Mouse (Mus musculus): ENCODE results near the gene Slc27a5. TPM values are rescaled to one million over a fixed set of nuclear protein-coding genes. Genes with fewer than 3 reads are reported as not detected.

The Slc27a5 gene
- polyA plus RNA-seq, 1 experiment: 0.06 TPM

DNA sequence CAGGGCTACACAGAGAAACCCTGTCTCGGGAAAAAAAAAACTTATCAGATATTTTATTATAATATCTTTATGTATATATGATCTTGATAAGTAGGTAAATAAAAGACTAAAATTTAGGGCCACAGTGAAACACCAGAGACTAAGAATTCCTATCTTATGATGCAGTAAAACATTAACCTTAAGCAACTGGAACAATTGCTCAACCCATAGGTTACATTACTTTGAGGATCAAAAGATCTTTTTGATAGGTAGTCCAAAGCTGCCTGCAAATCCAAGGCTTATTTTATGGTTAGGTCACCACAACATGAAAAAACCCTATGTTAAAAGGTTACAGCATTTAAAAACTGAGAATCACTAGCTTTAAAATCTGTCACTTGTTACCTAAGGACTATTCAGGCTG, 3.6 kb upstream of the Slc27a5 start:
- H3K4me1 ChIP-seq (ENCODE audit: control insufficient read depth, insufficient read depth, low read length): no peaks in the 10 kb centered on the region; the same call in none of the 2 replicates
- no peaks in the 10 kb centered on the region for H3K27me3 ChIP-seq (ENCODE audit: control insufficient read depth, insufficient read depth, low read length)
- no peaks in the 10 kb centered on the region for H3K36me3 ChIP-seq (ENCODE audit: control insufficient read depth, insufficient read depth, low read length)
- TF ChIP-seq POLR2A (IDR thresholded peaks at IDR 0.05; ENCODE audit: control insufficient read depth, low read depth, low read length): no peak
- no peak for TF ChIP-seq CTCF (IDR thresholded peaks at IDR 0.05; ENCODE audit: control insufficient read depth, insufficient read depth, insufficient replicate concordance, low read depth, low read length)
- H3K27ac ChIP-seq (ENCODE audit: control insufficient read depth, insufficient read depth, low read depth, low read length): no peak overlapping the region
- no peak overlapping the region for H3K4me3 ChIP-seq (ENCODE audit: control insufficient read depth, low read depth, low read length)

DNA sequence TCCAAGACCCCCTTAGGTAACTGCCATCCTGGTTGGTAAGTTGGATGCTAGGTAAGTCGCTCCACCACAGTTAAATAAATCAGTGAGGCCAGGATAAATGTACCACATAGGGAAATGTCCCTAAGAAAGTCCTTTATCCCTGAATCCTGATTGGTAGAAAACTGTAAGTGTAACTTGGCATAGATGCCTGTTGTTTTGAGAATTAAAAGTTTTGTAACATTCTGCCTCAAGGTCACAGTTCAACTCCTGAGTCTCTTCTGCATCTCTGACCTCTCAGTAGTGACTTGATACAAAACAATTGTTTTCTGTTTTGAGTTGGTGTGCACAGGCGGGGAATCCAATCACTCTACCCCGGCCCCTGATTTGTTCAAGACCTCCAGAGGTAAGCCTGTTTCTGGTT, 859 bp upstream of the Slc27a5 start, which contains the start of gene Trim28:
Trim28 (plus strand) TSS at position 264 of the 400 bp plus-strand sequence.
- Histone ChIP-seq H3K36me3 (ENCODE audit: control insufficient read depth, insufficient read depth, low read length) (no peaks in the 10 kb centered on the region), H3K4me3 (ENCODE audit: control insufficient read depth, low read depth, low read length) (no peak within 1 kb of the TSS), H3K4me1 (ENCODE audit: control insufficient read depth, insufficient read depth, low read length) (no peaks in the 10 kb centered on the region; the same call in none of the 2 replicates), H3K27me3 (ENCODE audit: control insufficient read depth, insufficient read depth, low read length) (no peaks in the 10 kb centered on the region), H3K27ac (ENCODE audit: control insufficient read depth, insufficient read depth, low read depth, low read length) (peak within 1 kb of the TSS; percentile 61; the same call in 1 of the 2 replicates)
- no peak for TF ChIP-seq POLR2A (IDR thresholded peaks at IDR 0.05; ENCODE audit: control insufficient read depth, low read depth, low read length)
- no peak for TF ChIP-seq CTCF (IDR thresholded peaks at IDR 0.05; ENCODE audit: control insufficient read depth, insufficient read depth, insufficient replicate concordance, low read depth, low read length)

DNA sequence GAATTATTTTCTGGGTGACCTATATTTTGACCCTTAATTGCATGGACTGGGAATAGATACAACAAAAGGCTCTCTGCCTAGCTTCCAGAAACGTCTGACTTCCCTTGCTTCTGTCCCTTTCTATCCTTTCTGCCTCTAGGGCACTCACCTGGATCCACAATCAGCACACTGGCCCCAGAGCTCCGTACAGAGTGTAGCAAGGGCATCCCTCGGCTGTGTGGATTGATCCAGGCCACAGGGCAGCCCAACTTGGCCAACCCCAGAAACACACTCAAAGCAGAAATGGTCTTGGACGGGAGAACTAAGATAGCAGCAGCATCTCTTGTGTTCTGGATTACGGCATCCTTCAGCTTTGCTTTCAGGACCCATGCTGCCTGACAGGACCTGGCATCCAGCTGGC, 762 bp downstream of the Slc27a5 start:
- no peak for TF ChIP-seq POLR2A (IDR thresholded peaks at IDR 0.05; ENCODE audit: control insufficient read depth, low read depth, low read length)
- no peak for TF ChIP-seq CTCF (IDR thresholded peaks at IDR 0.05; ENCODE audit: control insufficient read depth, insufficient read depth, insufficient replicate concordance, low read depth, low read length)
- Histone ChIP-seq H3K36me3 (ENCODE audit: control insufficient read depth, insufficient read depth, low read length) (no peaks in the 10 kb centered on the region), H3K4me1 (ENCODE audit: control insufficient read depth, insufficient read depth, low read length) (no peaks in the 10 kb centered on the region; the same call in none of the 2 replicates), H3K4me3 (ENCODE audit: control insufficient read depth, low read depth, low read length) (no peak overlapping the region; the same call in none of the 2 replicates), H3K27me3 (ENCODE audit: control insufficient read depth, insufficient read depth, low read length) (no peaks in the 10 kb centered on the region), H3K27ac (ENCODE audit: control insufficient read depth, insufficient read depth, low read depth, low read length) (no peak overlapping the region)

- TF ChIP-seq POLR2A (IDR thresholded peaks at IDR 0.05; ENCODE audit: control insufficient read depth, low read depth, low read length) (no peak), CTCF (IDR thresholded peaks at IDR 0.05; ENCODE audit: control insufficient read depth, insufficient read depth, insufficient replicate concordance, low read depth, low read length) (no peak)
- H3K4me3 ChIP-seq (ENCODE audit: control insufficient read depth, low read depth, low read length): no peak overlapping the region
- H3K4me1 ChIP-seq (ENCODE audit: control insufficient read depth, insufficient read depth, low read length): no peaks in the 10 kb centered on the region; the same call in none of the 2 replicates
- H3K27me3 ChIP-seq (ENCODE audit: control insufficient read depth, insufficient read depth, low read length): no peaks in the 10 kb centered on the region
- no peak overlapping the region for H3K27ac ChIP-seq (ENCODE audit: control insufficient read depth, insufficient read depth, low read depth, low read length)
- H3K36me3 ChIP-seq (ENCODE audit: control insufficient read depth, insufficient read depth, low read length): no peaks in the 10 kb centered on the region
Measured at GRCm38 (mm10) chr7:12995862-12996261, 2.1 kb downstream of the Slc27a5 start.

DNA sequence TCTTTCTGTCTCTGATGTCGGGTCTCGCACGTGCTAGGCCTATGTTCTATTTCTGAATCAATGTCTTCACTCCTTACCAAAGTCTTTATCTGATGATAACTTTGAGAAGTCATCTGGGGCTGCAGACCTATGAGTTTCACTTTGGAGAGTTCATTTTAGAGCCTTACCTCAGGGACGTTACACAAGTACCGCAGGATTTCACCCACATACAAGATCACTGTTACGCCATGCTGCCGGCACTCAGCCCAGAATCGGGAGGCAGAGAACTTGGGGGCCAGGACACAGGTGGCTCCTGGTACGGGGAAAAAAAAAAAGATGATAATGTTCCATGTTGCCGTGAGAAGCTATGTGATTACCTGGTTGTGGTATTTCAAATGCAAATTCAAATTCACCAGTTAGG, 4.8 kb downstream of the Slc27a5 start:
- TF ChIP-seq POLR2A (IDR thresholded peaks at IDR 0.05; ENCODE audit: control insufficient read depth, low read depth, low read length) (no peak), CTCF (IDR thresholded peaks at IDR 0.05; ENCODE audit: control insufficient read depth, insufficient read depth, insufficient replicate concordance, low read depth, low read length) (no peak)
- H3K27me3 ChIP-seq (ENCODE audit: control insufficient read depth, insufficient read depth, low read length): no peaks in the 10 kb centered on the region
- no peak overlapping the region for H3K4me3 ChIP-seq (ENCODE audit: control insufficient read depth, low read depth, low read length)
- peaks cover 2% of the 10 kb centered on the region for H3K4me1 ChIP-seq (ENCODE audit: control insufficient read depth, insufficient read depth, low read length)
- no peaks in the 10 kb centered on the region for H3K36me3 ChIP-seq (ENCODE audit: control insufficient read depth, insufficient read depth, low read length)
- H3K27ac ChIP-seq (ENCODE audit: control insufficient read depth, insufficient read depth, low read depth, low read length): no peak overlapping the region

GRCm38 (mm10) chr7:12992222-12992621, 5.8 kb downstream of the Slc27a5 start:
- Histone ChIP-seq H3K27ac (ENCODE audit: control insufficient read depth, insufficient read depth, low read depth, low read length) (no peak overlapping the region), H3K4me1 (ENCODE audit: control insufficient read depth, insufficient read depth, low read length) (peaks cover 2% of the 10 kb centered on the region), H3K36me3 (ENCODE audit: control insufficient read depth, insufficient read depth, low read length) (no peaks in the 10 kb centered on the region), H3K27me3 (ENCODE audit: control insufficient read depth, insufficient read depth, low read length) (no peaks in the 10 kb centered on the region), H3K4me3 (ENCODE audit: control insufficient read depth, low read depth, low read length) (no peak overlapping the region)
- TF ChIP-seq POLR2A (IDR thresholded peaks at IDR 0.05; ENCODE audit: control insufficient read depth, low read depth, low read length): no peak
- no peak for TF ChIP-seq CTCF (IDR thresholded peaks at IDR 0.05; ENCODE audit: control insufficient read depth, insufficient read depth, insufficient replicate concordance, low read depth, low read length)

- Histone ChIP-seq H3K4me3 (ENCODE audit: control insufficient read depth, low read depth, low read length) (no peak overlapping the region), H3K27me3 (ENCODE audit: control insufficient read depth, insufficient read depth, low read length) (no peaks in the 10 kb centered on the region), H3K4me1 (ENCODE audit: control insufficient read depth, insufficient read depth, low read length) (peaks cover 2% of the 10 kb centered on the region), H3K36me3 (ENCODE audit: control insufficient read depth, insufficient read depth, low read length) (no peaks in the 10 kb centered on the region; the same call in 1 of the 2 replicates), H3K27ac (ENCODE audit: control insufficient read depth, insufficient read depth, low read depth, low read length) (no peak overlapping the region)
- TF ChIP-seq CTCF (IDR thresholded peaks at IDR 0.05; ENCODE audit: control insufficient read depth, insufficient read depth, insufficient replicate concordance, low read depth, low read length) (no peak), POLR2A (IDR thresholded peaks at IDR 0.05; ENCODE audit: control insufficient read depth, low read depth, low read length) (no peak)
Measured at GRCm38 (mm10) chr7:12987409-12988189, 10.4 kb downstream of the Slc27a5 start.
